Mouse (Mus musculus) retina, embryonic 14.5 days (tissue): ENCODE results near the gene B4galnt3.
A peak's percentile ranks its signal among the peaks of the same experiment; 100 is the strongest.

ENCODE experiments used
- DNase-seq: peaks from one replicate; pipeline ENCODE4 v3.0.0-alpha.2; 2015; ENCODE audit warnings: low spot score

Gene B4galnt3

DNA sequence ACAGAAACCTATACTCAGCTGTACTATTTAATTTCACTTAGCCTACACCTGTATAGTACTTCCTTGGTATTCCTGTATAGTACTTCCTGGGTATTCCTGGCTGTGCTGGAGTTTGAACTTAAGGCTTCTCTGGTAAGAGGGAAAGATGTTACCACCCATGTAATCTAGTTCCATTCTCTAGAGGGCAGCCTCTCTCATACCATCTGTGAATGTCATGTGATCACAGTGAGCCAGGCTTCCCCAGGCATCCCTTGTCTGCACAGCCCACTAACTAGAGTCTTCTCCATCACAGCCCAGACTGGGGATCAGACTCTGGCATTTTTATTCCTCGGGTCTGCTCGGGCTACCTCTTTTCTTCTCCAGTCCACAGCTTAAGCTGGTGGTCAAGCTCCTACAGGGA lies 75.1 kb downstream of the B4galnt3 start:
- DNase-seq: no peak

DNA sequence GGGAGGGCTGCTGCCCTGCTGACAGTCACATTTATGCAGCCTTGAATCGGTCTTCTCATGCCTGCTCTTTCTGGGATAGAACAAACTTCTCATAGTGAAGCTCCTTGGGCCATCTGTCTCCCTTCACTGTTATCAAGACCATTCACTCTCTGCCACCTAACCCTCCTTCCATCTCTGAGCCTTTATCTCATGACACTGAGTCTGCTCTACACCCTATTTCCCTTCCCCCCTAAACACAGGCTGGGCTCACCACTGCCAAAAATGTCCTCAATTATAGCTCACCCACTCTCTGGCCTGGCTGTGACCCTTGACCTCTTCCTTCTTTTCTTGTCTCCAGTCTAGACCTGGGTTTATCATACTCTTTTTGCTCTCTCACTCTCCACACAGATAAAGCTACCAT lies 77.7 kb downstream of the B4galnt3 start:
- no peak for DNase-seq

DNA sequence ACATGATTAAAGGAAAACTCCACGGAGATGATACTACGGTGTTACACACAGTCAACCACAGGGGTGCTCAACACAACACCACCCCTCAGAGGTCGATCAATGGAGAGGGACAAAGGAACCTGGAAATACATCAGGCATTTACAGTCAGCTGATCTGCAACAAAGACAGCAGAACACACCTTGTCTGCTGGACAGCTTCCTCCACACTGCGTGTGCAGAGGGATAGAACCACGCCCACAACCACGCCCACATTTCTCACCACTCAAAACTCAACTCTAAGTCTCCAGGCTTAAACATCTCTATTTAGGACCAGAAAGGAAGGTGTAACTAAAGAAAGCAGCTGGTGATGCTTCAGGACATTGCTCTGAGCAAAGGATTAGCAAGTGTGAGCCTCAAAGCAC lies 82.8 kb downstream of the B4galnt3 start:
- DNase-seq: no peak

DNA sequence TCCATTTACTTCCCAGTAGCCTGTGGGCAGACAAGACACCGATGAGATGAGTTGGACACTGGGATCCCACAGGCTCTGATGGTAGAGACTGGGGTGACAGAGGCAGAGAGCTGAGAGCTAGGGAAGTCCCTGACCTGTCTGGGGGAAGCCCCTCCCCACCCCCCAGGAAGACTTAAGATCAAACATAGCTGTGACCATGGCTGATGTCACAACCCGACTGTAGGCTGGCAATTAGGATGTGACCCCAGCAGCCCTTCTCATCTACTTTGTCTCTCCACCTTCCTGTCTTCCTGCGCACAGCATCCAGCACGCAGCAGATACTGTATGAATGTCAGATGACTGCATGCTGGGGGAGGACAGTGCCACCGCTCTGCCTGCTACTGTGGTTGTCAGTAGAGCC lies 87.8 kb downstream of the B4galnt3 start:
- no peak for DNase-seq

DNA sequence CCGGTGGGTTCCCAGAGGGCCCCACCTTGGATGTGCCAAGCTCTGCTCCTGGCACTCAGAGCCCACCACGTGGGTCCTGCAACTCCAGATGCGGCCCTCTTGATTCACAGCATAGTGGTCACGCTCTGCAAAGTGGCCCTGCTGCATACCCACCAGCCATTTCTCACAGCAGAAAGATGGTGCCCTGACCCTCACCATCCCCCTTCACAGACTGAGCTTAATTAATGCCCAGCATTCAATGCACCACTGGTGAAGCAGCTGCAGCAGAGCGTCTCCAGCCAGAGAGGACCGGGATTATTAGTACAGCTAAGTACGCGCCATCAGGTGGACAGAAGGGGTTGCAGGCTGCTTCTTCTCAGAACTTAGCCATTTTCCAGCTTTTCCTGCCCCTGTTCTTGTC lies 92.0 kb downstream of the B4galnt3 start:
- DNase-seq: peak; percentile 50

DNA sequence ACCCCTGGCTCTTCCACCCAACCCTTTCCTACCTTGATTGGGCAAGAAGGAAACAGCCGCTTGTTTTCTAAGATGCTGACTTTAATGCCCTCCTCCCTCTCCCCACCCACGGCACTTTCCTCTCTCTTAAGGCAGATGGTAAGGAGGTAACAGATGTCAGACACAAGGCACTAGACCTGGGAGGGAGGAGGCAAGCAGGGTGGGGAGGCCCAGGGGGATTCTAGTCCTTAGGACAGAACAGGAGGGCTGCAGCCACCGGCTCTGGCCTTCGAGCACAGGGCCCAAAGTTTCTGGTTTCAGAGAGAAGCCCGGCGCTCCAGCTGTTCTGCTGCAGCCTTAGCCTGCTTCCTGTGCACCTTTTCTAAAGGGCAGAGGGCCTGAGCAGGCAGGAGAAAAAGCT lies 92.4 kb downstream of the B4galnt3 start:
- DNase-seq: no peak

DNA sequence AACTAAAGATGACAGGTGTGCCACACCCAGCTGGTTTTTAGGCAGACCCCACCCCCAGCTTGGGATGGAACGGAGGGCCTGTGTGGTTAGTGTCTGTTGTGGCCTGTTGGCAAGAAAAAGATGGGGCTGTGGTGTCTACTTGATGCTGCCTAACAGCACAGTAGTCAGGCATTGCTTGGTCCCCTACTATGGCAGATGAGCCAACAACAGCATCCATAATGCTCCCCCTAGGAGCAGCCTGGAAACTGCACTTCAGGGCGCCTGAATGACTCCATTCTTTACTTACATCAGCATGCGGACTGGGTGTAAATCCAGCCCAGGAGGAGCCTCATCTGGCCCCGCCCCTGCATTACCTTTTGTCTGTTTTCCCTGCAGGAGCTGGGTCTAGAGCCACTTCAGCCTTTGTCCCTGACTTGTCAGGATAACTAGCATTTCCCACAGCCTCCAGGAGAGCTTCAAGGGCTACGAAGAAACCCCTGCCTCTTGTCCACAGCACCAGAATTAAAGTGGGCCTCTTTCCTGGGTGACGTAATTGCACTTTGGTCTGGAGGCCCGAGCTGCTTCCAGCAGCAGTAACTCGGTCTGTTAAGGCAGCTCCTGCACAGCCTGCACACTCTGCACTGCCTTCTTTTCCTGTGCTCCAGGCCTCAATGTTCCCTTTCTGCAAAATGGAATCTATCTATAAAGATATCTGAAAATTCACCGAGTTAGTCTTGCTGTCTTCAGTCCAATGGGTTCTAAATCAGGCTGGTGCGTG lies 94.5 kb downstream of the B4galnt3 start:
- peak; percentile 46 for DNase-seq

DNA sequence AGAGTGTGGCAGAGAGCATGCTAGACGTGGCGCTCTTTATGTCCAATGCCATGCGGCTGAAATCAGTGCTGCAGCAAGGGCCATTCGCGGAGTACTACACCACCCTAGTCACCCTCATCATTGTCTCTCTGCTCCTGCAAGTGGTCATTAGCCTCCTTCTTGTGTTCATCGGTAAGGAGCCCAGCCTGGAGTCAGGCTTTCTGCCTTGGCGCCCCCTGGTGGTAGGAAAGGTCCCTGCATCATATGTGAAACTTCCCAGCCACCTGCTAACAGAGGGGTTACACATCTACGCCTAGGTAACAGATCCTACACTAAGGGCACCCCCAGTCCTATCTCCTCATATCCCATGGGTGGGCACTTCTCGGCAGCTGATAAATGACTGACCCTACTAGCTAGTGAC lies 96.4 kb downstream of the B4galnt3 start:
- DNase-seq: peak; percentile 90

DNA sequence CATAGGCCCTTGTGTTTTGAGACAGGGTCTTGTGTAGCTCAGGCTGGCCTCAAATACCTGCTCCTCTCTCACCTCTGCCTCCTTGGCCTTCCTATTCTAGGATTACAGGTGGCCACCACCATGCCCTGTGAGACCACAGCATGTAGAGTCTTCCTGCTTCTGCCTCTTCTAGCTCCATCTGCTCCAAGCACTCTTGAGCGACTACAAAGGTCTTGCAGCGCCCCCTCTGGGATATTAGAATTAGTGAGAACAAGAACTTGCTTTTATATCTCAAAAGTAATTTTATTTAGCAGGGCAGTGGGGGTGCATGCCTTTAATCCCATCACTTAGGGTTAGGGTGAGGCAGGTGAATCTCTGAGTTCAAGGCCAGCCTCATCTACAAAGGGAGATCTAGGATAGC lies 97.5 kb downstream of the B4galnt3 start:
- DNase-seq: peak; percentile 71

DNA sequence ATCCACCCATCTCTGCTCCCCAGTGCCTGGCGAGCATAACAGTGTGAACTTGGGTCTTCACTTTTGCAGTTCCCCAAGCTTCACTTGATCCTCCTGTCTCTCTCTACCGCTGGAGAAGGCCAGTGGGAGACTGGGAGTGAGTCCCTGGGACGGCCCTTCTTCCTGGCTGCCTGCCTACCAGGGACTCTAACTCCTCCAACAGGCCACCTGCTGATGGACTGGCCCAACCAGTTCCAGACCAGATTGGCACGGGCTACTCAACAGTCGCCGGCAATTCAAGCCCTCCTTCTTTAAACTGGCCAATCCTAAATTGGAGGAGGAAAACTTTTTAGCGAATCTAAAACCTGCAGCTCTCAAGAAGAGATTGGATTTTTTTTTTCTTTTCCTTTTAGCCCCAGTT lies 99.4 kb downstream of the B4galnt3 start:
- DNase-seq: no peak

DNA sequence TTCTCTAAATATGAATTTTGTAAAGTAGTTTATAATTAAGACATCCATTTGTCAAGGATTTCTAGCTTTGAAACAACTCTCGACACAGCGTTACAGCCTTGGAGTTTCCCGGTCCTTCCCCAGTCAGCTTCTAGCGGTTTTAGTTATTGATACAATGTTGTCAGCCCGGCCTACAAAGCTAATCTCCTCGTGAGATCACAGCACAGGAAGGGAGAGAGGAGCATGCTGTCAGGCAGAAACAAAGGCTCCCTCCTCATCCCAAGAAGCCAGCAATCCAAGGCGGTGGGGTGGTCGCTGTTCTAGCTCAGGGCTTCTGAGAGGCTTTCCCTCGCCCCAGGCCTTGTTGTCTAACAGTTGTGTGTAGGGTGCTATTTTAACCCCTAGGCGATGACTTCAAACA lies 100.1 kb downstream of the B4galnt3 start:
- no peak for DNase-seq

DNA sequence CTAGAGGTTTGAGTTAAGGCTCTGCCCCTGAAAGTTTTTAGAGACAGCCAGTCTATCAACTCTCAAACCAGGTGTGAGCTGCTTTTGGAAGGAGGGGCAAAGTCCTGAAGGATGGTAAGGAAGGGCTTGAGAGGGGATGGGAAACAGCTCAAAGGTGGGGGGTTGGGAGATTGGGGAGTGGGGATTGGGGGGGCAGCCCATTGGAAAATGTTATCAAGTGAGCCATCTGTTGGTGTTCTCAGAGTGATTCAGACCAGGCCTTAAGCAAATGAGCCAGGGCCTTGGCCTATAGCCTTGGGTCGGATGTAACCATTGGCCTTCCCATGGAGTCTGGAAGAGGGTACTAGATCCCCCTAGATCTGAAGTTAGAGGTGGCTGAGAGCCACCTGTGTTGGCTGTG lies 100.6 kb downstream of the B4galnt3 start:
- no peak for DNase-seq

DNA sequence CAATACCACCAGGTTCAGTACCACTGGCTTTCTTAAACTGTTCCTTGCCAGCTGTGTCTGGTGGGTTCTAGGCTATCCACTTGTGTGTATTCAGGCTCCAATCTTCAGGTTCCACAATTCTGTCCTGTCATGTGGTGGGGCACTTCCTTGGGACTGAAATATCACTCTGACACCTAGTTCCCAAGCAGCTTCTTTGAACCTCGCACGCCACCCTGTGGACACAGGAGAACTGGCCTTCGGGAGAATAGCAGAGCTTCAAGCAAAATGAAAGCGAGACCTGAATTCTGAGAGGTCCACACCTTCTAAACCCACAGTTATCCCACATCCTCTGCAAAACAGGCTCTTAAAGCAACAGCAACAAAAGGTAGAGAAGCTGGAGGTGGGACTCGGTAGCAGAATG lies 101.2 kb downstream of the B4galnt3 start:
- peak; percentile 80 for DNase-seq

DNA sequence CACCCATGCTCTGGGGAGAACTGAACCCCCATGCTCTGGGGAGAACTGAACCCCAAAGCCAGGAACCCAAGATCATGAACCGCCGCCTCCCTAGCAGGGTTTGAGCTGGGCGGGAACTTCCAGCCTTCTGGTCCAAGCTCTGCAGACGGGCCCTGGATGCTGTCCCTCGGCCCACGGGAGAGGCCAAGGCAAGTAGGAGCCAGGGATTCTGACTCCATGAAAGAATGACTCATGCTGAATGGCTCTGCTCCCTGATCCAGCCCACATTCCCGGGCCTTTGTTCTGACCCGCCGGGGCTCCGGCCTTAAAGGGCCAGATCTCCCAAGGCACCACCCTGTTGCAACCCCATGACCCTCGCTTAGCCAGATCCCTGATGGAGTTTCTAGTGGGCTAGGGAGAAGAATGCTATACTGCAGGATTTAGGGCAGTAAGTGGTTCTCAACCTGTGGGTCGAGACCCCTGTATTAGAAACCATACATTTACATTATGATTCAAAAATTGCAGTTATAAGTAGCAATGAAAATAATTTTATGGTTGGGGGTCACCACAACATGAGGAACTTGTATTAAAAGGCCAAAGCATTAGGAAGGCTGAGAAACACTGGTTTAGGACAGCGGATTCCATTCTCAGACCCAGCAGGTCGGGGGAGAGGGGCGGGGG lies 102.0 kb downstream of the B4galnt3 start:
- DNase-seq: peak; percentile 49

DNA sequence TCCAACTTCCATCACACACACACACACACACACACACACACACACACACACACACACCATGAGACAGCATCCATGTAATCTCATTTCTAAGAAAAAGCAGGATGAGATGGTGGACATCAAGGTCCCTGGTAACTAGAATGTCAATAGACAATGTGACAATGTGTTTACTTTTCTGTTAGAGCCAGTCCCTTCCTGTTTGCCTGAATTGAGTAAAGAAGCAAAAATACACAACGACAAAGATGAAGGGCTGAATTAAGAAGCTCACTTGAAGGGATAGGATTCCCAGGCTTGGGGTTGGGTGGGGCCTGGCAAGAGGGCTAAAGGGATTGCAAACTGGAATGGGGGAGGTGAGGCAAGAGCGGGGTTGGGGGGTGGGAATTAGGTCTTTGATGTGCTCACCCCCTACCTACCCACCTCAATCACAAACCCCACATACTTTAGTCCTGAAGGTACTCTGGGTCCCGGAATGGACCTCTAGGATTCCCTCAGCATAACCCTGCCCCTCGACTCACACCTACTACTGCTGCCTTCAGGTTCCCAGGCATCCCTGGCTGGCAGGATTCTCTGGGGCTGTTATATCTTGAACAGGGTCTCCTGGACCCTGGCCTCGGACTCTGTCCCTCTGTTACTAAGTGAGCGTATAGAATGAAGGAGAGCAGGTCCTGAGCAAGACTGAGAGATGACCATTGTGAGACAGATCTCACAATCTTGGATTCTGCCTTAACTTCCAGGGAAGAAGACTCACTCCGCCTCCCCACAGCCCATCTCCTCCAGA lies 102.8 kb downstream of the B4galnt3 start:
- DNase-seq: no peak

DNA sequence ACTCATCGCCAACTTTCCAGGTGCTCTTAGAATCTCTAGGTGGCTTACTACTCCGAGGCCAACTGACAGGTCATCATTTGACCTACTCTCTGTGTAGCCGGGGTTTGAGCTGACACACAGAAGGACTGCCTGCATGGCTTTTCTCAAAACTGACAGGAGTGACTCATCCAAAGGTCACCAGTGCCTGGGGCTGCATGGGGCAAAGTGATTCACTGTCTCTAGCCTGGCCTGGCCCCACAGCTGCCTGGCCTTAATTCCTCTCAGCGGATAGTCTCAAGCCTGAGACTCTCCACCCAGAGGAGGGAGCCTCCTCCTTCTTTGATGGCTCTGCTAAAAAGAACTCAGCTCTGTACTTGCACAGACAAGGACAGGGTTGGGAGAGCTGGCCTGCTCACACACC lies 103.4 kb downstream of the B4galnt3 start:
- no peak for DNase-seq

DNA sequence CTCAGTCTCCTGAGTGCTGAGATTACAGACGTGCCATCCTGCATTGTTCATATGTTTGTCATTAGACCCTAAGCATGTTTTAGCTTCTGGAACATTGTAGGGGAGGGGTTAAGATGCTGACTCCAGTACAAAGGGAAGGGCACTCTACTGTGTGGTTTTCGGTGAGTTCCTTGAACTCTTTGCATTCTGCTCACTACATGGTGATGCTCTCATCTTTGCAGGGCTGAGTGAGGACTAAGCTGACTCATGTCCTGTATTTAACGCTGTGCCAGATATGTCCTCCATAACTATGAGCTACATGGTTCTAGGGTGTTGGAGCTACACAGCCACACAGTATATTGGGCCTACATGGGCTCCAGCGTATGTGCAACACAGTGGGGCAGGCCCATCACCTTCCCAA lies 104.0 kb downstream of the B4galnt3 start:
- DNase-seq: no peak

DNA sequence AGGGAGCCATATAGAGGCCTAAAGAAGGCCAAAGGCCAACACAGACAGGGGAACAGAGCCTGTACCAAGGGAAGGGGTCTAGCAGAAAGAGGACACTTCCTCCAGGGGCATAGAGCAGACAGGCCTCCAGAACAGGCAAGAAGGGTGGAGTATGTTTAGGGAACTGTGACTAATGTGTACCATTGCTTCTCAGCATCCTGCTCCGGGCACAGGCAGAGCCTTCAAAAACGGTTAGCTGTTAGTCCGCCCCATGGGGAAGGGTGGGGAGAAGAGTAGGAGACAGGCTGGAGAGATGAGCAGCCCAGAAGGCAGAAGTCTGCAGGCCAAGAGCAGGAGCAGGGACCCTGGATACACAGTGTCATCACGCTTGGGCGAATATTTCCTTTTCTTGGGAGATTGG lies 105.1 kb downstream of the B4galnt3 start:
- DNase-seq: no peak

DNA sequence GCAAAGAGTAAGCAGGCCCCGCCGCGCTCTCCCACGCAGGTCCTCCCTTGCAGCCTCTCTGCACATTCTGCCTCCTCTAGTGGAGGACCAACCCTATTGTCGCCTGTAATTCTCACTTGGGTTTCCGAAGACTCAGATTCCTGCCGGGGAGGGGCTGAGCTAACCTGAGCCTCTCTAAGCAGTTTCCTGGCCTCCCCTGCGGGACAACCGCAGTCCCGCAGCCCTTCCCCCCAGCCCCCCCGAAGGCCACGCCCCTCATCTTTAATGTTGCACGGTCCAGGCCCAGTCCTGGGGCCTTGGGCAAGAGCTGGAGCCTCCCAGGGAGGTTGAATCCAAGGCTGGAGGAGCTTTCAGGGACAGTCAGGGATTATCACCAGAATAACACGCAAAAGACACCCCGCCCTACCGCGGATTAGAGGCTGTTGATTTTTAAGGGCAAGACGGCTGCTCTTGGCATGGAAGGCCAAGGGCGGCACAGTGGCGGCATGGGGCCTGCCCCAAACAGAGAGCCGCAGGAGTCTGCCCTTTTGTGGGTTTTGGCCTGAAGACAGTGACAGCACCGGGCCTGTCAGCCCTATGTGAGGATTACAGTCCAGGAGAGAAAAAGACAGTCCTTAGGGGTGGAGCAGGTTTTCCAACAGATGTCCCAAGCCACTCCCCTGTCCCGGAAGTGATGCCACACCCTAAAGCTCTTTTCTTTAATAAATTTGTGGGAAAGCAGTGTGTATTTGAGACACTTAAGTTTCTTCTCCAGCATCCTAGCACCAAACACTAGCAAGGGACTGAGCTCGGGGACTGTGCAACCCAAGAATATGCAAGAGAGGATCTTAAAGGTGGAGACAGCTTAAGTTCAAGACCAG lies 105.8 kb downstream of the B4galnt3 start:
- no peak for DNase-seq

DNA sequence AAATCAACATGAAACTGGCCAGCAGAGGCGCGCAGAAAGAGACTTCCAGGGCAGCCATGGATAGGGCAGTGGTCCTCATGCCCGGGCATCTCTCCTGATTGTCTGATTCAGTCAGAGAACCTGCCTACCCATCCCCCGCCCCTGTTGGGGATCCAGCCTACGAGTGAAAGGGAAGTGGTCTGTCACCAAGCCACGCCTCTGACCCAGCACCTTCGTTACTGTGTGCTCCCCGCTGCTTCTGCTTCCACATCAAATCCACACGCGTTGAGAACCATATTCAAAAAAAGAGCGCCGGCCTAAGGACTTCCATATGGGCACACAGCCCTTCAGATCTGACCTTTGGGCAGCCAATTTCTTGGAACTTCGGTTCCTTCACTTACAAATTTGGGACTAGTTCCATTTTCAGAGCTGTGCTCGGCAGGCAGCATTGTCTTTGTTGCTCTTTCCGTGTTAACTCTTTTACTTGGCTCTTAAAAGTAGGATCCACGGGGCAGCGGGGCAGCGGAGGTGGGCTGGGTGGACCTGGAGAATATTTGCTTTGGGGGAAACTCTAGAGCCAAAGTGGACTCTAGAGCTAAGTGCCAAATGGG lies 106.7 kb downstream of the B4galnt3 start:
- no peak for DNase-seq

DNA sequence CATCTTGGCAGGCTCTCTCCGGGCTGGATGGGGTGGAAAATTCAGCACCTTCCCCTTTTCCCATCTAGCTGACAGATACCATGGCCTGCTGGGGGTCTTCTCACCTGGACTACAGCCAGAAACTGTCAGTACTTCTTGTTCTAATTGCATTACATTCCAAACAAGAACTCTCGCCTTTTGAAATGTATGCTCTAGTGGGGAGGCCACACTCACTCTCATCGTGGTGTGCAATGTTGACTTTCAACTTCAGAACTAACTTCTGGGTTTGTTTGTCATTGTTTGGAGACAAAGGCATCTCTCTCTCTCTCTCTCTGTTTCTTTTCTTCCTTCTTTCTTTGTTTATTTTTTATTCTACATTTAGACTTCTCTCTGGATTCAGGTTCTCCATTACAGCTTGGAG lies 107.8 kb downstream of the B4galnt3 start:
- DNase-seq: no peak

DNA sequence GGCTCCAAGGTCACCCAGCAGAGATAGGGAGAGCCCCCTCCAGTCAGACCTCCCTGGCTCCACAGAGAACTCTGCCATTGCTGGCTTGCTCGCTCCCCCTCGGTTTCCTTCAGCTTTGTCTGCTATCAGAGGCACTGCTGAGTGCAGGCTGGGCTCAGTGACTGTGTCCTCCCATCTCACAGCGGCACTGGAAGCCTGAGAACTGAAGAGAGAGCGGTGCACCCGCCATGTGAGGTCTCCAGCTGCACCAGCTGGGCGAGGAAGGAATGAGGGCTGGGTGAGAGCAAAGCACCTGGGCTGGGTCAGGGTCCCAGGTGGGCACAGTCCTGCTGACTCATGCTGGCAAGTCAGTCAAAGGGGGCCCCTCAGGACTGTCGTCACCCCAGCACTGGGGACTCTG lies 108.6 kb downstream of the B4galnt3 start:
- no peak for DNase-seq
